Mouse (Mus musculus) myocyte (in vitro differentiated cells): ENCODE results near the gene Foxc2.

Source experiments
- CEBPB ChIP-seq: IDR thresholded peaks from 2 replicates; pipeline ENCODE4 v1.6.1; 2011; ENCODE audit warnings: mild to moderate bottlenecking, moderate library complexity; ENCODE audit not compliant: poor library complexity, insufficient read depth, severe bottlenecking
- E2F4 ChIP-seq: IDR thresholded peaks from one replicate; pipeline ENCODE4 v1.6.1; 2011; ENCODE audit warnings: mild to moderate bottlenecking, control low read depth, moderate library complexity; ENCODE audit not compliant: insufficient read depth
- MAX ChIP-seq: IDR thresholded peaks from one replicate; pipeline ENCODE4 v1.6.1; 2011; ENCODE audit warnings: low read depth, mild to moderate bottlenecking, control low read depth
- MYOD1 ChIP-seq, 3 experiments: IDR thresholded peaks; one replicate each; pipeline ENCODE4 v1.6.1; 2011; ENCODE audit warnings: control low read depth in 2 of 3, low read depth in 2 of 3, mild to moderate bottlenecking in 2 of 3, moderate library complexity in 1 of 3; ENCODE audit not compliant: insufficient read length in 2 of 3, control insufficient read depth in 1 of 3
- MYOG ChIP-seq, 3 experiments: IDR thresholded peaks; one replicate each; pipeline ENCODE4 v1.6.1; 2011; ENCODE audit warnings: control low read depth in 2 of 3, low read depth in 2 of 3, mild to moderate bottlenecking in 2 of 3; ENCODE audit not compliant: insufficient read length in 2 of 3, control insufficient read depth in 1 of 3, insufficient read depth in 1 of 3
- POLR2A ChIP-seq: IDR thresholded peaks from one replicate; pipeline ENCODE4 v1.6.1; 2011; ENCODE audit warnings: low read depth, mild to moderate bottlenecking, control low read depth, moderate library complexity; ENCODE audit not compliant: insufficient read length
- TCF3 ChIP-seq: IDR thresholded peaks from one replicate; pipeline ENCODE4 v1.6.1; 2011; ENCODE audit warnings: low read depth, control low read depth; ENCODE audit not compliant: insufficient read length

GRCm38 (mm10) chr8:121129265-121129940, 13.4 kb downstream of the Foxc2 start:
- TF ChIP-seq E2F4 (no peak), POLR2A (no peak), MAX (no peak), MYOG (IDR thresholded peaks at IDR 0.05; ENCODE audit: control insufficient read depth in 1 of 3, insufficient read depth in 1 of 3, insufficient read length in 2 of 3, low read depth in 2 of 3) (no peak), CEBPB (no peak), MYOD1 (IDR thresholded peaks at IDR 0.05; ENCODE audit: control insufficient read depth in 1 of 3, insufficient read length in 2 of 3, low read depth in 2 of 3) (no peak), TCF3 (no peak)
